Mouse (Mus musculus) liver, embryonic 11.5 days (tissue): Measurements from ENCODE around the gene Clcn6. TPM values are rescaled to one million over a fixed set of nuclear protein-coding genes. Genes with fewer than 3 reads are reported as not detected.

ENCODE experiments used
- ATAC-seq: fragments of 200-750 bp; cut with Nextera tagmentation; replicated peaks from 2 replicates; pipeline ENCODE4 v1.8.0; 2017; ENCODE audit warnings: moderate number of reproducible peaks, mild to moderate bottlenecking, moderate TSS enrichment, moderate library complexity; ENCODE audit not compliant: low FRiP score
- DNase-seq: peaks from one replicate; pipeline ENCODE4 v3.0.0-alpha.2; 2017; ENCODE audit warnings: low spot score
- H3K27ac ChIP-seq: fragments of 300-500 bp; sonication (generic); 2 replicates; pipeline ENCODE4 v1.5.1; 2014; ENCODE audit warnings: mild to moderate bottlenecking, low read depth, low read length, control low read depth
- H3K27me3 ChIP-seq: fragments of 300-500 bp; sonication (generic); replicated peaks from 2 replicates; pipeline ENCODE4 v1.6.1; 2014; ENCODE audit warnings: low read length, mixed read lengths; ENCODE audit not compliant: control insufficient read depth, insufficient read depth
- H3K36me3 ChIP-seq: fragments of 300-500 bp; sonication (generic); 2 replicates; pipeline ENCODE4 v1.6.1; 2014; ENCODE audit warnings: mild to moderate bottlenecking, low read length, moderate library complexity, mixed read lengths; ENCODE audit not compliant: control insufficient read depth, insufficient read depth
- H3K4me1 ChIP-seq: fragments of 300-500 bp; sonication (generic); replicated peaks from 2 replicates; pipeline ENCODE4 v1.6.1; 2014; ENCODE audit warnings: low read length, mixed read lengths; ENCODE audit not compliant: control insufficient read depth, insufficient read depth
- H3K4me2 ChIP-seq: fragments of 300-500 bp; sonication (generic); 2 replicates; pipeline ENCODE4 v1.6.1; 2014; ENCODE audit warnings: mild to moderate bottlenecking, control low read depth, moderate library complexity
- H3K4me3 ChIP-seq: fragments of 300-500 bp; sonication (generic); 2 replicates; pipeline ENCODE4 v1.5.1; 2014; ENCODE audit warnings: low read depth, low read length, control low read depth
- H3K9ac ChIP-seq: fragments of 300-500 bp; sonication (generic); 2 replicates; pipeline ENCODE4 v1.6.1; 2014; ENCODE audit warnings: low read depth, low read length, control low read depth
- H3K9me3 ChIP-seq: fragments of 300-500 bp; sonication (generic); 2 replicates; pipeline ENCODE4 v1.6.1; 2016; ENCODE audit warnings: low read length, inconsistent platforms, mixed read lengths; ENCODE audit not compliant: control insufficient read depth
- WGBS: fragments of 180-500 bp; shearing (Covaris S2); extraction: QIAGEN DNeasy Blood & Tissue Kit; methylation state at CpG from one replicate; pipeline ENCODE4 v1.1.7; 2014; 5-methylcytosine and 5-hydroxymethylcytosine counted together
- polyA plus RNA-seq: library from polyadenylated mRNA; unstranded; fragments of >200 nt; fragmentation: Nextera tagmentation; extraction: Ambion mirVana; gene quantifications from 2 replicates; pipeline ENCODE4 v1.2.1, GENCODE M21; 2014

Clcn6 gene
- polyA plus RNA-seq, 1 experiment from 2014 or later = 2.4 TPM

DNA sequence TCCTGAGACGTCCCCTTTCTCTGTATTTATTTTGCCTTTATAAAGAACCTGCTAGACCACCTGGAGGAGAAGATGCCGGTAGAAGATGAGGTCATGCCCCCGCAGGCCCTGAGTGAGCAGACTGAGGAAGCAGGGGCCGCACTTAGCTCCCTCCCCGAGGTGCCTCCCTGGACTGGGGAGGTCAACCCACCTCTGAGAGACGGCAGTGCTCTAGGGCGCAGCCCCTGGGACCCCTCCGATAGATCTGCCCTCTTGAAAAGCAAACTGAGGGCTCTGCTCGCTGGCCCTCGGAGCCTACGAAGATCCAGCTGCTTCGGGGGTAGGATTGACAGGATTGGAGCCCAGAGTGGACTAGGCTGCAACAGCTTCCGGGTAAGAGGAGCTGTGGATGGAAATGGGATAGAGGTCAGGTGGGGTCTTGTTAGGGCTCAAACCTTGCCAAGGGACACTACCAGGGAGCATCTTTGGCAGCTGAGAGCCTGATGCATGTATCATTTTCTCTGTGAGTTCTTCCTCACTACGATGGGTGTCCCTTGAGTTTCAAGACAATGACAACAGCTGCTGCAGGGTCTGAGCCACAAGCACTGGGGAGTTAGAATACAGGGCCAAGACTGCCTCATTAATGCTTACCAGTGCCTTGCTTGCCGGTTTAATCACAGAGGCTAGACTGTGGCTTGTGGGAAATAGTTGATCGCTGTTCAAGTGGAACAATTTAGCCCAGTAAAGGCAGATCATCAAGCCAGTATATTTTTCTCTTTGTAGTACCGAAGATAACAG, 37.4 kb downstream of the Clcn6 start:
- Histone ChIP-seq H3K9ac (no peak overlapping the region), H3K4me3 (no peak overlapping the region), H3K36me3 (peaks cover 7% of the 10 kb centered on the region), H3K27ac (no peak overlapping the region), H3K27me3 (no peaks in the 10 kb centered on the region), H3K4me1 (no peaks in the 10 kb centered on the region), H3K4me2 (no peak overlapping the region), H3K9me3 (no peaks in the 10 kb centered on the region)
- DNase-seq (no peak), ATAC-seq (no peak)
- 79% methylated on average over 17 of the region's 17 CpGs for WGBS

DNA sequence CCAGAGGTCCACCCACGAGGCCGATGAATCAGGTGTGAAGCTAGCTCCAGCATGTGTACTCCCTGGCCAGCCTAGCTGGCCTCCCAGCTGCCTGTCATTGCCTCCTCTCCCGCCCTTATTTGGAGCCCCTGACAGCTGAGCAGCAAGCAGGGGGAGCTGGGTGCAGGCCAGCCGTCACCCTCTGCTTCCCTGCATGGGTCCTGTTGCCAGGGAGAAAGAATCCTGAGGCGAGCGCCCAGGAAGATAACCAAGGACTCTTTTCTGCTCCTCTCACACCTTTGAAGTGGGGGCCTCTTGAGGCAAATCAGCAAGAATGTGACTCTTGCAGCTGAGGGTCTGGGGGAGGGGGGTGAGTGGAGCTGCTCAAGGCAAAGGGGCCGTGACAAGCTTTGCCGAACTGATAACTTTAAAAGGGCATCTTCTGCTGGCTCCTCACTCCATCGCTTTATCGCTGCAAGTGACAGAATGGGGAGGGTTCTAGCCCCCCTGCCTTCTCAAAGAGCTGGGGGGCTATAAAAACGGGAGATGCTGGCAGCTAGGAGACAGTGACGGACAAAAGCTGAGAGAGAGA, 38.3 kb downstream of the Clcn6 start, which contains the start of gene Nppa:
TSS of gene Nppa (plus strand) at position 521 of the 571 bp plus-strand sequence.
- H3K9me3 ChIP-seq = no peaks in the 10 kb centered on the region
- H3K9ac ChIP-seq = no peak within 1 kb of the TSS
- DNase-seq = no peak
- 30% methylated on average over 12 of the region's 12 CpGs for WGBS
- H3K4me2 ChIP-seq = no peak within 1 kb of the TSS
- no peak for ATAC-seq
- no peak within 1 kb of the TSS for H3K27ac ChIP-seq
- no peaks in the 10 kb centered on the region for H3K4me1 ChIP-seq
- no peaks in the 10 kb centered on the region for H3K27me3 ChIP-seq
- no peak within 1 kb of the TSS for H3K4me3 ChIP-seq
- H3K36me3 ChIP-seq = peaks cover 2% of the 10 kb centered on the region; the same call in 1 of the 2 replicates

DNA sequence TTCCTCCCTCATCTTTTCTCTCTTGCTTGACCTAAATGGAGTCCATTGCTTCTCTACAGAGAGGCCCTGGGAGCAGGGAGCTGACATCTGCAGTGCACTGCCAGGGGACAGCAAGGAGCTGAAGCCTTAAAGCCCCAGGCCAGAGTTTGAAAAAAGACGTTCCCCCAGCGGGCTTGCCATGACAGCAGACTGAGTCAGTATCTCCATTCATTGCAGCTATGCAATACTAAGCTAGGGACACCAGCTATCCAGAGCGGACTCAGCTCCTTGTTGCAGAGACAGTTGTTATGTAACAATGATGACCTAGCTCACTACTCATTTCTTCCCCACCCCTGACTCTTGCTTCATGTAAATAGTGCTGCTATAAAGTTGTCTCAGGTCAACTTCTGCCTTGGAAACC, 43.3 kb downstream of the Clcn6 start:
- Histone ChIP-seq H3K4me1 (no peaks in the 10 kb centered on the region), H3K9me3 (no peaks in the 10 kb centered on the region), H3K9ac (no peak overlapping the region), H3K27ac (no peak overlapping the region), H3K27me3 (no peaks in the 10 kb centered on the region), H3K4me2 (no peak overlapping the region), H3K36me3 (no peaks in the 10 kb centered on the region), H3K4me3 (no peak overlapping the region)
- ATAC-seq = no peak
- DNase-seq = no peak
- 79% methylated on average over 3 of the region's 3 CpGs for WGBS

- Histone ChIP-seq H3K4me3 (no peak overlapping the region), H3K4me1 (no peaks in the 10 kb centered on the region), H3K9ac (no peak overlapping the region), H3K36me3 (no peaks in the 10 kb centered on the region), H3K27ac (no peak overlapping the region), H3K27me3 (no peaks in the 10 kb centered on the region), H3K4me2 (no peak overlapping the region), H3K9me3 (no peaks in the 10 kb centered on the region)
- 52% methylated on average over 7 of the region's 7 CpGs for WGBS
- DNase-seq = no peak
- no peak for ATAC-seq
Observed at GRCm38 (mm10) chr4:147993571-147994095, 45.0 kb downstream of the Clcn6 start.

GRCm38 (mm10) chr4:147985205-147986132, 53.2 kb downstream of the Clcn6 start, which contains the start of gene Nppb:
Gene Nppb (plus strand): TSS chr4:147985788.
- no peak within 1 kb of the TSS for H3K27ac ChIP-seq

DNA sequence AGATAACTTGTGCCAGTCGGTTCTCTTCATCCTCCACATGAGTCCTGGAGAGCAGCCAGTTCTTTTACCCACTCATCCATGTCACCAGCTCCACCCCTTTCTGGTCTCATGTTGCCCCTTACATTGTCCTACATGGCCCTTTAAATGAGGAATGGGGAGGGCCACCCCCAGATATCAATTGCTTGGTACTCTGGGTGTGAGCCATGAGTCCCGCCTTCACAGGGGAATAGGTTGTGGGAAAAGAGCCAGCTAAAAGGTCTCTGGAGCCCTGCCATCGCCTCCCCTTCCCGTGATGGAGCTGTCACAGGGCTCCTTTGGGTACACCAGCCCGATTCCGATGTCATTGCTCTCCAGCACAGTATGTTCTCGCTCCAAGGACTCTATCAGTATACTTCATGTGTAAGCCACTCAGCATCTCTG, 59.2 kb downstream of the Clcn6 start:
- no peak for DNase-seq
- ATAC-seq = no peak
- no peaks in the 10 kb centered on the region for H3K9me3 ChIP-seq
- no peak overlapping the region for H3K4me2 ChIP-seq
- no peak overlapping the region for H3K4me3 ChIP-seq
- 82% methylated on average over 7 of the region's 7 CpGs for WGBS
- H3K36me3 ChIP-seq = no peaks in the 10 kb centered on the region
- H3K9ac ChIP-seq = no peak overlapping the region
- no peak overlapping the region for H3K27ac ChIP-seq
- H3K27me3 ChIP-seq = no peaks in the 10 kb centered on the region
- H3K4me1 ChIP-seq = peaks cover 3% of the 10 kb centered on the region; the same call in 1 of the 2 replicates

More at GRCm38 (mm10) chr4:147985205-147986132, 53.2 kb downstream of the Clcn6 start, which contains the start of gene Nppb:
- ATAC-seq (peak; percentile 37), DNase-seq (peak; percentile 55)
- H3K27me3 ChIP-seq = no peaks in the 10 kb centered on the region
- no peaks in the 10 kb centered on the region for H3K4me1 ChIP-seq
- no peaks in the 10 kb centered on the region for H3K9me3 ChIP-seq
- WGBS = 28% methylated on average over 20 of the region's 20 CpGs
- H3K36me3 ChIP-seq = no peaks in the 10 kb centered on the region
- H3K4me3 ChIP-seq = no peak within 1 kb of the TSS
- H3K9ac ChIP-seq = no peak within 1 kb of the TSS
- H3K4me2 ChIP-seq = peak within 1 kb of the TSS; percentile 41

- Histone ChIP-seq H3K9ac (no peak overlapping the region), H3K4me1 (peaks cover 3% of the 10 kb centered on the region; the same call in 1 of the 2 replicates), H3K9me3 (no peaks in the 10 kb centered on the region), H3K36me3 (no peaks in the 10 kb centered on the region), H3K4me2 (no peak overlapping the region), H3K4me3 (no peak overlapping the region), H3K27me3 (no peaks in the 10 kb centered on the region), H3K27ac (no peak overlapping the region)
- no peak for ATAC-seq
- 85% methylated on average over 6 of the region's 6 CpGs for WGBS
- DNase-seq = no peak
Observed at GRCm38 (mm10) chr4:147978391-147978790, 60.2 kb downstream of the Clcn6 start.

DNA sequence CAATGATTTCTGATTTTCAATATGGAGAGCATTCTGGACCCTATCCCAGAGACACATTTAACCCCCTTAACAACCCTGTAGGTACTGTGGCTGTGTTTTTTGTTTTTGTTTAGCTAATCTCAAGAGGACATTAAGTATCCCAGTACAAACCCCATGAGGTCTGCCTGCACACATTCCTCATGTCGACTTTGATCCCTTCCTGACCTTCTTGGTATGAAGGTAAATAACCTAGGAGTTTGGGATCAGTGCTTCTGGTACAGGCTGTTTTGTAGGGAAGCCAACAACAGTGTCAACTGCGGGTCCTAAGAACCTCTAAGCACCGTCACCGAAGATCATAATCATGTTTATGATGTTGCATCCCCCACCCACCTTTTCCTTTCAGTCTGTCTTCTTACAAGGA, 60.9 kb downstream of the Clcn6 start:
- WGBS = 69% methylated on average over 4 of the region's 4 CpGs
- H3K4me1 ChIP-seq = peaks cover 3% of the 10 kb centered on the region; the same call in 1 of the 2 replicates
- H3K4me3 ChIP-seq = no peak overlapping the region
- H3K4me2 ChIP-seq = no peak overlapping the region
- ATAC-seq (no peak), DNase-seq (no peak)
- no peak overlapping the region for H3K9ac ChIP-seq
- H3K27ac ChIP-seq = no peak overlapping the region
- no peaks in the 10 kb centered on the region for H3K27me3 ChIP-seq
- H3K9me3 ChIP-seq = no peaks in the 10 kb centered on the region
- H3K36me3 ChIP-seq = no peaks in the 10 kb centered on the region
